Mouse (Mus musculus) WW6 (cell line): ENCODE measurements around the gene Ten1.
A peak's percentile ranks its signal among the peaks of the same experiment; 100 is the strongest.

Experiments used
- DNase-seq: peaks from one replicate; pipeline ENCODE4 v3.0.0-alpha.2; 2013; ENCODE audit warnings: low read depth, low spot score

Ten1 gene

DNA sequence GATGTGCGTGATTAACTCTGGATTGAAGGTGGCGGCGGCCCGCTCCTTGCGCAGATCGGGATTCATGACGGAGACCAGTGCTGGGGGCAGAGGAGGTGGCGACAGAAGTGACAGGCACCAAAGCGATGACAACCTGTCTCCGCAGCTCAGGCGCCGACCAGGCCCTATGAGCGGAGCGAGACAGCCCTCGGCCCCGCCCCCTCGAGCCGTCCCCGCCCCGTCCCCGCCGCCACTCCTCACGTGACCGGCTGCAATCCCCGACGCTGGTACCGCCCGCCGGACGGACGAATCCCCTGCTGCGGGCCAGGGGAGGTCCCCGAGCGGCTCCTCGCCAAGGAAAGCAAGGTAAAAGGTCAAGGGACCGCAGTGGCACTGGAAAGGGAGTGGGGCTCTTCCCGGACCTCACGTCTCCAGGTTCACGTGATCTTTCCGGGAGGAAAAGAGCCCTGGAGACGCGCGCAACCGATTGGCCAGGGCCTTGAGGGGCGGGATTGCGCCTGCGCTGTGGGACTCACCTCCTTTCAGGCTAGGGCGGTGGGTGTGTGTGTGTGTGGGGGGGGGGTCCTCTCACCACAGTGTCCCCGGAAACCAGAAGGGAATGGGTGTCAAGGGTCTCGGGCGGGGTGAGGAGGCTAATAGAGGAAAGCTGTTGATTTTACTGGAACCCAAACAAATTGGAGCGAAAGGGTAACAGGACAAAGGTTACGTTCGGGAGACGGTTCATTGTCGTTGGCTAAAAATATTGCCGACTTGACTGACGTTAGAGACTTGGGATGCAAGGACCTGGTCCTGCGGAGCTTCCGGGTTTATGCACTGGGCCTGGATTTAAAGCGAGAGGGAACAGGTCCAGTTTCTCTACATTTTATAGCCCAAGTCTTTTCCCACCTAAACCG lies at the start of gene Ten1, which contains the start of gene Acox1:
TSS of gene Ten1 (plus strand) at position 217 of the 893 bp plus-strand sequence.
TSS of gene Acox1 (minus strand) at position 407 of the 893 bp plus-strand sequence.
- peak; percentile 87 for DNase-seq

DNA sequence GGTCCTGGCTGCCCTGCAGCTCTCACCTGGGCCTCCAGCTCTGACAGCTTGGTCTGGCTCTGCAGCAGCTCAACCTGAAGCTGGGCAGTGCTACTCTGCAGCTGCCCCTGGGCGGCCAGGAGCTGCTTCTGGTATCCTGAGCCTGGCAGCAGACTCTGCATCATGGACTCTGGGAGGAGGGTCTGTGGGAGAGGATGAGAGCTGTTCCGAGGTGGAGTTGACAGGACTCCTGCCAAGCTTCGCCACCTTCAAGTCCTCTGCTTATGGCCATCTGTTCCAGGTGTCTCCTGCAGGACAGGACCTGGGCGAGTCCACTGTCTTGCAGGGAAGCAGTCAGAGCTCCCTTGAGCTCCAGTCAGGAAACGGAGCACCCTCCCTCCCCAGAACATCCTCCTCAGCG lies 49.3 kb upstream of the Ten1 start:
- no peak for DNase-seq

GRCm38 (mm10) chr11:116150960-116151359 lies 47.7 kb upstream of the Ten1 start:
- DNase-seq = no peak

DNA sequence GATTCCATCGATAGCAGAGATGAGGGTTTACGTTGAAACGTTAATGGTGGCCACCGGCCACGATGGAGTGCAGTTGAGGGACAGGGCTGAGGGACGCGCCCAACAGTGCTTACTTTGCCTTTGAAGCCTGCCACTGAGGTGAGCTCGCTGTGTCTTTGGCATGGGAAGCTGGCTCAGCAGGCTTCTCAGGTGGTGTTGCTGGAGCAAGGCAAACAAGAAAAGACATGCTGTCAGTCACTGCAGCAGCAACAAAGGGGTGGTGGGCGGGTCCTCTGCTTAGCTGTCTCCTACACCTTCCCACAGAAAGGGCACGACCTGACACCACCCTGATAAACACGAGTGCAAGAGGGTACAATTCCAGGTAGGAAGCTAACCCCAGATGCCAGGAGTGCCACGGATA lies 37.3 kb upstream of the Ten1 start:
- DNase-seq = no peak

GRCm38 (mm10) chr11:116162146-116162545 lies 36.5 kb upstream of the Ten1 start:
- DNase-seq = no peak

DNA sequence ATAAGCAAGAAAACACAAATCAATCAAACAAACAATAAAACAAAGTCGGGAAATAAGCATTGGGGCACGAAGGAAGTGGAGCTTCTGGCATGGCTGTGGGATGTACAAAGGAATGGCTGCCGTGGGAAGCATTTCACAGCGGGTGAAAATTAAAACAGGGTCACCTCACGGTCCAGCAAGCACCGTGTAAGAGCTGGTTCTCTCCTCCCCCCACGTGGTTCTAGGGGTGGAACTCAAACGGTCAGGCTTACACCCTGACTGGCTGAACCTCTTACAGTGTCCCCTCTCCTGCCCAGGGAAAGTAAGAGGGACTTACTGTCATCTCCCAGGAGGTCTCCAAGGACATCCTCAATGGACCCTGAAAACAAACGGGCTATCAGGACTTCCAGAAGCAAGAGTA lies 35.7 kb upstream of the Ten1 start:
- DNase-seq = no peak

DNA sequence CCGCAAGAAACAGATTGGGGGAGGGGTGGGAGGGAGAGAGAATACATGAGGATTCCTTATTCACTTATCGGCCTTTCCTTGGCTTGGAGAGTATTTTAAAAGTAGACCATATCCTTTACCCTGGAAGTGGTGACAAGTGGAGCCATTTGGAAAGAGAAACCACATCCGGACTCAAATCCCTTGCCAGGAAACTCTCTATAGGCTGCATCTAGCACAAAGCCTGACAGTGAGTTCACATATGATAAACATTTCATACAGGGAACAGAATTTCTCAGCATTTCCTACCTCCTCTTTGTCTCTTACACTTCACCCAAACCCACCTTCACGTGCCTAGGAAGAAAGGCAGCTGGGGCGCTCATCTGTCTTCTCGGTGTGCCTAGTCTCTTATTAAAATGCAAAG lies 31.4 kb upstream of the Ten1 start:
- DNase-seq = no peak

DNA sequence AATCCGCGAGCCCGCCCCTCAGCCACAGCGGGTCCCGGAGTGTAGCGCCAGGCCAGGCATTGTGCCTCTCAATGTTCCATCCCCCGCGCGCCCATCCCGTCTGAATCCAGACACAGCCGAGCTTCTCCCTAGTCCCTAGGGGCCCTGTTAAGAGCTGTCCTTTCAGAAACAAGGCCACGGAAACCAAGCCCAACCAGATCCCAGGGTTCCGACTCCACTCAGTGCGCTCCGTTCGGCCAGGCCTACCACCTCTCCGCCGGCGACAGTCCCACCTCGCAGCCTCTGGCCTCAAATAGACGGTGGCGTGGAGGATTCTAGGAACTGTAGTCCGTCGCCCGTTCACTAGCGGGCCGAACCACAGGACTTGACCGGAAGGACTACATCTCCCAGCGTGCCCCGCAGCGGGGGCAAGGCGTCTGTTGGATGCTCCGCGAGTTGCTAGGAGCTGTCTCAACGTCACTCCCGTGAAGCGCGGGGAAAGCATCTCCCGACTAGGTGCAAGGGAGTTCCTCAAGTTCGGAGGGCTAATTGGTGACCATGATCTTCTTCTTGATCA lies 30.7 kb upstream of the Ten1 start, which contains the start of gene Fbf1:
TSS of gene Fbf1 (minus strand) at position 283 of the 556 bp plus-strand sequence.
- DNase-seq = peak; percentile 98

GRCm38 (mm10) chr11:116169214-116169613 lies 29.4 kb upstream of the Ten1 start:
- no peak for DNase-seq

GRCm38 (mm10) chr11:116170003-116170800 lies 28.5 kb upstream of the Ten1 start:
- DNase-seq = no peak

GRCm38 (mm10) chr11:116171959-116172358 lies 26.7 kb upstream of the Ten1 start:
- no peak for DNase-seq

DNA sequence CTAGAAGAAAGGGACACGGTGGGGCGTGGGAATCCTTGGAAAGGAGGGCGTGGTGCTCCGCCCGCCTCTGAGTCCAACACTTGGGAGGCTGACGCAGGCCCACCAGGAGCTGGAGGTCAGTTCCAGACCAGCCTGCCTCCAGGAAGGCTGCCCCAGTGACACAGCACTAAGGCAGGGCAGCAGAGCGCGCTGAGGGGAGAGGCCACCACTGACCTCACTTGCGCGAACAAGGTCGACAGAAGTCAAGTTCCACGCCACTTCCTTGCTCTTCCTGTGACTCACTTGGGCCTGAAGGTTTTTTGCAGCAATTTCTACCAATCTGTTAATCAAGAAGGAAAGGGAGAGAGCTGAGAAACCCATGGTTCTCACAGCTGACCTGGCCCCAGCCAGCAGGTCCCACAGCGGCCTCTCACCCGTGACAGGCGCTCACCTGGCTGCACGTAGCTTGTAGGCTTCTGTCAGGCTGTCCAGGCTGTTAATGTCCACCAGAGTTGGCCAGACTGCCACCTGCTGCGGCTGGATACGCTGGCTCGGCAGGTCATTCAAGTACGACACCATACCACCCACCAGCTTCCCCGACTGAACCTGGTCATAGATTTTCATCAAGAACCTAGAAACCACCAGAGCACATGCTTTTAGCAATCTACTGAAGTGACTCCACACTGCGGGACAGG lies 23.7 kb upstream of the Ten1 start:
- no peak for DNase-seq

- no peak for DNase-seq
Observed at GRCm38 (mm10) chr11:116176010-116176409, 22.6 kb upstream of the Ten1 start.

GRCm38 (mm10) chr11:116178411-116179121 lies 20.1 kb upstream of the Ten1 start:
- DNase-seq = no peak

- DNase-seq = no peak
Observed at GRCm38 (mm10) chr11:116185836-116186235, 12.8 kb upstream of the Ten1 start.

DNA sequence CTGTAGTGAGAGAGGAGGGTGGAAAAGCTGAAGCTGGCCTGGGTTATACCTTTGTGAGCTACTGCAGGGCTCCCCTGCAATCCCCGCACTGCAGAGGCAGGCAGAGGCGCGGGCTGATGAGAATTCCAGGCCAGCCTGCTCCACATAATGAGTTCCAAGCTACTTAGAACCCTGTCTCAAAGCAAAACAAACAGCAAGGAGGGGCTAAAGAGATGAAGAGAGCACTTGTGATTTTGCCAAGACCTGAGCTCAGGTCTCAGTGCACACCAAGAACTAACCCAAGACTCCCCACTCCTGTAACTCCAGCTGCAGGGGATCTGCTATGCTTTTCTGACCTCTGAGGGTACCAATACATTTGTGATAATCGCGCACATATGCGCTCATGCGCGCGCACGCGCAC lies 12.3 kb upstream of the Ten1 start:
- no peak for DNase-seq

GRCm38 (mm10) chr11:116187226-116187930 lies 11.3 kb upstream of the Ten1 start:
- no peak for DNase-seq

DNA sequence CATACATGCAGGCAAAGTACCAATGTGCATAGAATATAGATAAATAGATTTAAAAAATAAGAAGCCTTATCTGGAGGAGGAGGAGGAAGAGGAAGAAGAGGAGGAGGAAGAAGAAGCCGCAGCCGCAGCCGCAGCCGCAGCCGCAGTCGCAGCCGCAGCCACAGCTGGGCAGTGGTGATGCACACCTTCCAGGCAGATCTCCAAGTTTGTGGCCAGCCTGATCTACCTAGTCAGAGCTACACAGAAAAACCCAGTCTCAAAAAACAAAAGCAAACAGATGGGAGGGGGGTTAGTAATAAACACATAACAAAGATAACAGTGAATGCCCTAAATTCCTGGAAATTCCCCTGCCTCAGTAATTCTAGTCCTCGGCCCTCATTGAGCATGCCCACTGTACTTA lies 4.0 kb upstream of the Ten1 start:
- DNase-seq = no peak

- DNase-seq = no peak
Observed at GRCm38 (mm10) chr11:116195252-116195651, 3.4 kb upstream of the Ten1 start.

DNA sequence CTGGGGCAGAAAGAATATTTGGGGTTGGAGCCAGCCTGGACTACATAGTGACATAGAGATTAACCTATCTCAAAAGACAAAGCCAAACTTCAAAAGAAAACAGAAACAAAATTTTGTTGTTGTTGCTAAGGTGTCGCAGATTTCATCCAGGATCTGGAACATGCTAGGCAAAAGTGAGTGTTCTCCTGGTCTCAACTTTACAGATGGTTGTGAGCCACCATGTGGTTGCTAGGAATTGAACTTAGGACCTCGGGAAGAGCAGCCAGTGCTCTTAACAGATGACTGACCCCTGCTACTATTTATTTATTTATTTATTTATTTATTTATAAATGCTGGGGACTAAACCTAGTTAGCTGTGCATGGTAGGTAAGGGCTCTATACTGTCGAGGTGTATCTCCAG lies 2.3 kb upstream of the Ten1 start:
- DNase-seq = no peak
